Mouse (Mus musculus) intestine, embryonic 14.5 days (tissue): ENCODE measurements around the gene Ptchd4. TPM values are rescaled to one million over a fixed set of nuclear protein-coding genes. Genes with fewer than 3 reads are reported as not detected.

Experiments used
- ATAC-seq: fragments of 200-750 bp; cut with Nextera tagmentation; replicated peaks from 2 replicates; pipeline ENCODE4 v1.8.0; 2017; ENCODE audit warnings: low read depth, moderate number of reproducible peaks, moderate TSS enrichment, moderate library complexity; ENCODE audit not compliant: low FRiP score, low TSS enrichment
- DNase-seq: peaks from one replicate; pipeline ENCODE4 v3.0.0-alpha.2; 2018; ENCODE audit warnings: low spot score
- H3K27ac ChIP-seq: fragments of 300-500 bp; sonication (generic); 2 replicates; pipeline ENCODE4 v1.5.1; 2014; ENCODE audit warnings: low read depth, mild to moderate bottlenecking, control low read depth
- H3K27me3 ChIP-seq: fragments of 300-500 bp; sonication (generic); replicated peaks from 2 replicates; pipeline ENCODE4 v1.6.1; 2014; ENCODE audit warnings: low read length, control low read depth; ENCODE audit not compliant: control insufficient read depth, insufficient read depth
- H3K36me3 ChIP-seq: fragments of 300-500 bp; sonication (generic); 2 replicates; pipeline ENCODE4 v1.6.1; 2014; ENCODE audit warnings: low read length, control low read depth; ENCODE audit not compliant: control insufficient read depth, insufficient read depth
- H3K4me1 ChIP-seq: fragments of 300-500 bp; sonication (generic); replicated peaks from 2 replicates; pipeline ENCODE4 v1.6.1; 2014; ENCODE audit warnings: low read length, control low read depth, mixed read lengths; ENCODE audit not compliant: control insufficient read depth, insufficient read depth
- H3K4me2 ChIP-seq: fragments of 300-500 bp; sonication (generic); 2 replicates; pipeline ENCODE4 v1.6.1; 2014; ENCODE audit warnings: low read length
- H3K4me3 ChIP-seq: fragments of 300-500 bp; sonication (generic); 2 replicates; pipeline ENCODE4 v1.5.1; 2014; ENCODE audit warnings: low read depth, low read length, control low read depth, mixed read lengths
- H3K9ac ChIP-seq: fragments of 300-500 bp; sonication (generic); 2 replicates; pipeline ENCODE4 v1.6.1; 2014; ENCODE audit warnings: mild to moderate bottlenecking, low read length
- H3K9me3 ChIP-seq: fragments of 300-500 bp; sonication (generic); 2 replicates; pipeline ENCODE4 v1.6.1; 2016; ENCODE audit warnings: low read length, control low read depth; ENCODE audit not compliant: control insufficient read depth
- WGBS: fragments of 180-500 bp; shearing (Covaris S2); extraction: QIAGEN DNeasy Blood & Tissue Kit; methylation state at CpG from one replicate; pipeline ENCODE4 v1.1.7; 2014; 5-methylcytosine and 5-hydroxymethylcytosine counted together
- polyA plus RNA-seq: library from polyadenylated mRNA; unstranded; fragments of >200 nt; fragmentation: Nextera tagmentation; extraction: Ambion mirVana; gene quantifications from 2 replicates; pipeline ENCODE4 v1.2.1, GENCODE M21; 2014

Ptchd4 gene
- polyA plus RNA-seq, 1 experiment from 2014 or later: 0.22 TPM

DNA sequence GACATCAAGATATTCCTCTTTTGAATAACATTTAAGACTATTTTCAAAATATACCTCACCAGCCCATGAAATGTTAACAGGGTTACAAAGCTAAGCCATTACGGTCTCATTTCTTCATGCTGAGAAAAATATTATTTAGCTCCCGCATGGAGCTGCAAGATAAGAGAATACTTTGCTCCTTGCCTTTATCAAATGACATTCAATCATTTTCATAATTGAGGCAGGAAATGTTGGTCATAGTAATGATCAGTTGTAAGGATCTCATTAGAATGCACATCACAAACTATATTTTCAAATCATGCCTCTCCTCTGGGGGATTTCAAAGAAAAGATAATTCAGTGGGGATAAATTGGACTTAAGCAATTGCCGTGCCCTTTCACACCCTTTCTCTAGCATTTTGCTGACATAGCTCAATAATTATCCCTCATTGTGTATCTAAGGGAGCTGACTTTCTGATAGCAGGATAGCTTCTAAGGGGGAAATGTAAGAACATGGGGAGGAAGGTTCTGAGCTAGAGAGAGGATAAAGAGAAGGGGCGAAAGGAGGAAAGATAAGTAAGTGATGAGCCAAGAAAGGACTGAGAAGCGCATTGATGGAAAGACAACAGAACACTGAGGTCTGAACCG lies 47.5 kb downstream of the Ptchd4 start:
- no peaks in the 10 kb centered on the region for H3K9me3 ChIP-seq
- 86% methylated on average over 6 of the region's 6 CpGs for WGBS
- no peak overlapping the region for H3K9ac ChIP-seq
- no peaks in the 10 kb centered on the region for H3K36me3 ChIP-seq
- DNase-seq (no peak), ATAC-seq (no peak)
- H3K27ac ChIP-seq: no peak overlapping the region
- no peaks in the 10 kb centered on the region for H3K27me3 ChIP-seq
- H3K4me3 ChIP-seq: no peak overlapping the region
- no peak overlapping the region for H3K4me2 ChIP-seq
- H3K4me1 ChIP-seq: no peaks in the 10 kb centered on the region

DNA sequence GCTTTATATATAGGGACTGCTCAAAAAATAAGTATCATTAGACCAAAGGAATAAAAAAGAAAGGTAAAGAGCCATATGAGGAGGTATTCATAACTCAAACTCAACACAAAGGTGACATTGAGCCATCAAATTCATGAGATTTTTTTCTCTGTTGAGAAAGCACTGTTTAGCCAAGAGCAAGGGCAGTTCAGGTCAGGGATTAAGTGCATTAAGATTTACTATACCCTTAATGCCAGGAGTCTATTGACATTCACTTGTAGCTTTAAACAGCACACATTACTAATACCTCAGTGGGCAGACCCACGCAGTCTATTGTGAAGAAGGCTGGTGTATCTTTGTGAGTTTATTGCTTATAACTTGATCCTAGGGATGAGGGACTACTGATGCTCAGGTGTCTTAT lies 49.0 kb downstream of the Ptchd4 start:
- no peak for DNase-seq
- 38% methylated on average over 1 of the region's 1 CpGs for WGBS

DNA sequence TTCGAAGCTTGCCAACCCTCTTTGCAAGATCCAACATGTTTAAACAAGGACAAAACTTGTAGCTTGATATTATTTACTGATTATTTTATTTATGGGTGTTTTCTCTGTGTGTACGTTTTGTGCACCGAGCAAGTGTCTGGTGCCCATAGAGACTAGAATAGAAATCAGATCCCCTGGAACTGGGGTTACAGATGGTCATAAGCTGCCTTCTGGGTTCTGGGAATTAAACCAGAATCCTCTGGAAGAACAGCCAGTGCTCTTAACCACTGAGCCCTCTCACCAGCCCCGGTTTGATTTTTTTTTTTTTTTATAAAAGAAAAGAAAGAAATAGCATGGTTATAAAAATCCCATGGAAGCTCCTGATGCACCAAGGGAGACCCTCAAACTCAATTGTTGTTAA lies 59.1 kb downstream of the Ptchd4 start:
- WGBS: 88% methylated on average over 4 of the region's 4 CpGs

More for the DNA sequence above, 49.0 kb downstream of the Ptchd4 start:
- Histone ChIP-seq H3K27ac (no peak overlapping the region), H3K4me2 (no peak overlapping the region), H3K36me3 (no peaks in the 10 kb centered on the region), H3K27me3 (no peaks in the 10 kb centered on the region), H3K9ac (no peak overlapping the region), H3K4me3 (no peak overlapping the region), H3K9me3 (no peaks in the 10 kb centered on the region), H3K4me1 (no peaks in the 10 kb centered on the region)
- no peak for ATAC-seq

DNA sequence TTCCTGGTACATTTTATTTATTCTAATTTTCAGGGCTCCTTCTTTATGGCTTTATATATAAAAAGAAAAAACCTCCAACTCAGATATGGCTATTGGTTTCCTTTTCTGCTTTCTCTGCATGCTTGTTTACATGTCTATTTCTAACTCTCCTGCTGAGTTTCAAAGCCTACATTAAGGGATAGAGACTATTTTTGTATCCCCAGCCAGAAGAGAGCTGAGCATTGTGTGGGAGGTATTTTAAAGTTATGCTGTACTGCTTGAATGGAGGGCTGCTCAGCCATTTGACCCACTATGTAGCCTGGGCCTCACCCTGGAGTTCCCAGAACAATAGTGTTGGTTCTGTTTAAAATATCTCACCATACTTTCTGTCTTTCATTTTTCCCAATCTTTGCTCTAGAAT lies 77.3 kb downstream of the Ptchd4 start:
- no peak overlapping the region for H3K4me3 ChIP-seq
- no peak overlapping the region for H3K4me2 ChIP-seq
- H3K27ac ChIP-seq: no peak overlapping the region
- no peaks in the 10 kb centered on the region for H3K27me3 ChIP-seq
- H3K36me3 ChIP-seq: no peaks in the 10 kb centered on the region
- ATAC-seq: no peak
- no peaks in the 10 kb centered on the region for H3K9me3 ChIP-seq
- DNase-seq: no peak
- H3K9ac ChIP-seq: no peak overlapping the region
- no peaks in the 10 kb centered on the region for H3K4me1 ChIP-seq

More for the DNA sequence above, 59.1 kb downstream of the Ptchd4 start:
- DNase-seq (no peak), ATAC-seq (no peak)
- no peaks in the 10 kb centered on the region for H3K36me3 ChIP-seq
- no peak overlapping the region for H3K9ac ChIP-seq
- no peak overlapping the region for H3K4me2 ChIP-seq
- H3K4me3 ChIP-seq: no peak overlapping the region
- H3K9me3 ChIP-seq: no peaks in the 10 kb centered on the region
- no peaks in the 10 kb centered on the region for H3K27me3 ChIP-seq
- no peak overlapping the region for H3K27ac ChIP-seq
- H3K4me1 ChIP-seq: no peaks in the 10 kb centered on the region

DNA sequence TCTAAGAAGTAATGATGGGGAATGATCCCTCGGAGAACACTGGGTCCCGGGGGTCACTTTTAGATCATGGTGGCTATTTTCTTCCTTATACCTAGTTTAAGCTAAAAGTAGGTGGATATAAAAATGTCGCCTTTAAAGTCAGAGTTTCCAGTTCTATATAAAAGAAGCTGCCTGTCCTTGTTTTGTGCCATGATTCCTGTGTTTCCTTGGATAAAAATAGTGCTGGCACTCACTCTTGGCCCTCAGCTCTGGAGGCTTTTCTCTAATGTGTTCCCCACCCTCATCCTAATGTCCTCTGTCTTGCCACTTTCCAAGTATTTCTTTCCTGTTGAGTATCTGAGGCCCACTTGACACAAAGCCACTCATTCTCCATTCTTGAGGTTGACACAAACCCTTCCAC lies 79.6 kb downstream of the Ptchd4 start:
- Histone ChIP-seq H3K4me1 (no peaks in the 10 kb centered on the region), H3K36me3 (no peaks in the 10 kb centered on the region), H3K4me3 (no peak overlapping the region), H3K9me3 (no peaks in the 10 kb centered on the region), H3K9ac (no peak overlapping the region), H3K27me3 (no peaks in the 10 kb centered on the region), H3K4me2 (no peak overlapping the region), H3K27ac (no peak overlapping the region)
- 94% methylated on average over 3 of the region's 3 CpGs for WGBS
- DNase-seq (no peak), ATAC-seq (no peak)

DNA sequence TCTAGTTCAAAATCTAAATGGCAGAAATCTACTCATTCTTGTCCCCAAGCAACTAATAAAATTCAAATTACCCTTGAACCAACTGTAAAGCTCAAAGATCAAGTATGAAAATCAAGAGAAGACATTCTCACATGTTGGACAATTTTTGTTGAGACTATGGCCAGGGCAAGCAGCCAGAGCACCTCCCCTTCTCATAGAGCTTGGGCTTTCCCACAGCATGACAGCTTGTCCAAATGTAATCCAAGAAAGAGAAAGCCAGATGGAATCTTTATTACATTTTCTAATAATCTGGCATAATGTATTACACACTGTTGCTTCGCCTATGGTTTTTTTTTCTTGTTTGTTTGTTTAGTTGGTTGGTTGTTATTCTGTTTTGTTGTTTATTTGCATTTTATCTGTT lies 102.7 kb downstream of the Ptchd4 start:
- Histone ChIP-seq H3K27me3 (no peaks in the 10 kb centered on the region), H3K4me1 (no peaks in the 10 kb centered on the region), H3K27ac (no peak overlapping the region), H3K4me3 (no peak overlapping the region), H3K4me2 (no peak overlapping the region), H3K36me3 (no peaks in the 10 kb centered on the region), H3K9me3 (no peaks in the 10 kb centered on the region), H3K9ac (no peak overlapping the region)
- DNase-seq (no peak), ATAC-seq (no peak)
- 86% methylated on average over 1 of the region's 1 CpGs for WGBS

DNA sequence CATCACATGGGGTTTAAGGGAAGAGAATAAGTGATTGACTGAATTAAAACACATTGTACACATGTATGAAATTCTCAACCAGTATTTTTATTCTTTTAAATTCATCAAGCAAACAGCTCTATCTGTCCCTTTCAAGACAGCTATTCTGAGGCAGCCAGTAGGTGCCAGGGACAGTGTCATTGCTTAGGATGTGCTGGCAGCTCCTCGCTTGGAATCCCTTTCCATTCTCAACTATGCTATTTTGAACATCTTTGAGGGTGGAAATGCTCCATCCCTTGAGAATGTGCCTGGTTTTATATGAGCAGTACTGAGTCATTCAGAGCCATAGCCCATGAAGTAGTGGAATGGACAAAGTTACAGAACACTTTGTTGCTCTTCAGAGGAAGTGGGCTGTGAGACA lies 112.2 kb downstream of the Ptchd4 start:
- H3K4me1 ChIP-seq: no peaks in the 10 kb centered on the region
- ATAC-seq (no peak), DNase-seq (no peak)
- H3K27me3 ChIP-seq: no peaks in the 10 kb centered on the region
- WGBS: 88% methylated on average over 1 of the region's 1 CpGs
- no peak overlapping the region for H3K9ac ChIP-seq
- H3K9me3 ChIP-seq: no peaks in the 10 kb centered on the region
- H3K27ac ChIP-seq: no peak overlapping the region
- no peak overlapping the region for H3K4me3 ChIP-seq
- H3K4me2 ChIP-seq: no peak overlapping the region
- H3K36me3 ChIP-seq: no peaks in the 10 kb centered on the region

DNA sequence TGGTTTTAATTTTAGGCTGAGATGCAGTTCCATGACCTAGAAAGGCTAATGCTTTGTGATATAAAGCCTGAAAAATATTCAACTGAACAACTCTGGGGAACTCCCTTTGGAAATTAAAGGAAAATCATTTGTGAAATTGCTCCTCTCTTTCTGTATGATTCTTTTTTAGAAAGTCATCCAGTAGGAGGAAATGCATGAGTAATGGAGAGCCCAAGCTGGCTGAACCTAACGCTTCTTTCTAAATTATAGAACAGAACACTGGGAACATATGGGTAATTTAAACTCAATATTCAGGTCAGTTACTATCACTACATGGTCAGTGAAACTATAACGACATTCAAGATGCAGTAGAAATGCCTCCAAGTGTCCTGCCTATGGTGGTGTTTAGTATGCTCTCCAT lies 114.6 kb downstream of the Ptchd4 start:
- H3K4me2 ChIP-seq: no peak overlapping the region
- H3K36me3 ChIP-seq: no peaks in the 10 kb centered on the region
- no peaks in the 10 kb centered on the region for H3K9me3 ChIP-seq
- DNase-seq: no peak
- no peak overlapping the region for H3K27ac ChIP-seq
- no peaks in the 10 kb centered on the region for H3K27me3 ChIP-seq
- no peaks in the 10 kb centered on the region for H3K4me1 ChIP-seq
- H3K4me3 ChIP-seq: no peak overlapping the region
- no peak overlapping the region for H3K9ac ChIP-seq
- ATAC-seq: no peak
- 89% methylated on average over 2 of the region's 2 CpGs for WGBS

DNA sequence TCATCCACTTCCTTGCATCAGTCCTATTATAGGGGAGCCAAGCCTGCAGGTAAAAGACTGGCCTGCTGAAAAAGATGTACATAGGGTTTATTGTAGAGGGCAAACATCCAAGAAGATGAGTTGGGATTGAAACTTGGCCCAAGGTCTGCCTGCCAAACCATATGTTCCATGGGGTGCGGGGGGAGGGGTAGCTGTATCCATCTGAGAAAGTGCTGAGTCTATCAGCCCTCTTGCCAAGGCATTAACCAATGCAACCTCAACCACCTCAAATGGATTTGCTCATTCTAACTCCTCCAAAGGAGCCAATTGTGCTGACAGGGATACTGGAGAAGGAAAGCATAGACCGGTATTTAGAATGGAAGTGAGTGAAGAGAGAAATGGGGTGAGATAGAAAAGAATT lies 136.5 kb downstream of the Ptchd4 start:
- H3K9ac ChIP-seq: no peak overlapping the region
- DNase-seq (no peak), ATAC-seq (no peak)
- H3K27ac ChIP-seq: no peak overlapping the region
- no peaks in the 10 kb centered on the region for H3K27me3 ChIP-seq
- H3K36me3 ChIP-seq: no peaks in the 10 kb centered on the region
- no peak overlapping the region for H3K4me3 ChIP-seq
- H3K9me3 ChIP-seq: no peaks in the 10 kb centered on the region
- no peak overlapping the region for H3K4me2 ChIP-seq
- WGBS: 84% methylated on average over 2 of the region's 2 CpGs
- no peaks in the 10 kb centered on the region for H3K4me1 ChIP-seq
